In the genomic region with DNA sequence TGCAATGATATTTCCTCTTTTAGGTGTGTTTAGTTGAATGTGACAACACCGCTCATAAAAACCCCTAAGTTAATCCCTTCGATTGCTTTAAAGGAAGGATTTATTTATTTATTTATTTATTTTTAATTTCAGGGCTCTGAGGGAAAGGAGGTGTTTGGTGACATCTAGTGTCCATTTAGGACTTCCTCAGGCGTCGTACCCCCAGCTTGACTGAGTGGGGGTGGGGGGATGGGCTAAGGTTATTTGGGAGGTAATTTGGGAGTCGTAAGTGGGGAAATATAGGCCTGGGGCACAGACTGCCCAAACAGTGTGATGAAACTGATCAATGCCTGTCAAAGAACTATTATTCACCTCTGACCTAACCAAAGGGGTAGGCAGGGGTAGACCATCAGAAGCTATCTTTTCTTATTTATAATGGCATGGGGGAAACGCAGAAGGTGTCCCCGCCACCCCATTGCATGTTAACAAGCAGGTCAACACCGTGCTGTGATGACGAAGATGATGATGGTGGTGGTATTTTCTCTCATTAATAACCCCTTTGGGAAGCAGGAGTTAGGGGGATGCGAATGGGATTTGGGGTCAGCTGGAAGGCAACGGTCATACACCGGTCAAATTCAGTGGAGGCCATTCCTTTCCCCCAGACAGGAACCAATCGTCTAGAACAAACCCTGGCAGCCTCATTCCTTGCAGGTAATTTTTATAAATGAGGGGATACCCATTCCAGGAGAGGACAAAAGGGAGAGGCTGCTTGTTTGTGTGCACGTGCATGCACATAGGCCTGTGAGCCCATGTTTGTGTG, we compare ENCODE assay signal across 10 mouse cellular contexts. TPM values are rescaled to one million over a fixed set of nuclear protein-coding genes. Genes with fewer than 3 reads are reported as not detected.
DNase-seq lines count a peak whose midpoint lies in the region; ATAC-seq and TF ChIP-seq lines count a peak whose summit lies in the region.
"Had no signal": no experiment of that assay in that cellular context is flagged by ENCODE, and none has a peak within 500 bp of the region (broad histone marks: within the 10 kb centered on the region; RNA-seq: fewer than 3 reads in every experiment).

No protein-coding gene starts in this region.

- TF ChIP-seq POLR2A in lung, adult 2 months (IDR thresholded peaks at IDR 0.05; ENCODE audit: borderline replicate concordance, extremely low read depth, low read depth, low read length), result no peak
- TF ChIP-seq POLR2A in brain, embryonic 14.5 days (IDR thresholded peaks at IDR 0.05; ENCODE audit: borderline replicate concordance, extremely low read depth, insufficient read depth, insufficient read length, poor library complexity, severe bottlenecking), result no peak

- no peak overlapping the region for H3K9ac ChIP-seq in lung, embryonic 14.5 days
- H3K9ac ChIP-seq in neural tube, embryonic 12.5 days, result no peak overlapping the region

- H3K27ac ChIP-seq in gastrocnemius, adult 2 months, result no peak overlapping the region
- no peak overlapping the region for H3K27ac ChIP-seq in lung, embryonic 14.5 days (ENCODE audit: low read depth)
- peak overlapping the region; percentile 55 for H3K27ac ChIP-seq in neural tube, embryonic 12.5 days
- no peak overlapping the region for H3K27ac ChIP-seq in limb, embryonic 10.5 days

- H3K36me3 ChIP-seq in lung, embryonic 14.5 days (ENCODE audit: insufficient read depth), result no peaks in the 10 kb centered on the region
- no peaks in the 10 kb centered on the region for H3K36me3 ChIP-seq in neural tube, embryonic 12.5 days
- no peaks in the 10 kb centered on the region for H3K36me3 ChIP-seq in limb, embryonic 10.5 days

- no peaks in the 10 kb centered on the region for H3K9me3 ChIP-seq in lung, embryonic 14.5 days (ENCODE audit: low read depth, low read length)
- no peaks in the 10 kb centered on the region for H3K9me3 ChIP-seq in neural tube, embryonic 12.5 days
- H3K9me3 ChIP-seq in limb, embryonic 10.5 days (replicated peaks), result no peaks in the 10 kb centered on the region

- 61% methylated on average over 14 of the region's 14 CpGs for WGBS in lung, embryonic 14.5 days
- 79% methylated on average over 14 of the region's 14 CpGs for WGBS in lung, adult 2 months
- WGBS in neural tube, embryonic 12.5 days, result 36% methylated on average over 14 of the region's 14 CpGs
- WGBS in limb, embryonic 10.5 days, result 58% methylated on average over 14 of the region's 14 CpGs

- H3K4me1 ChIP-seq in lung, embryonic 14.5 days (ENCODE audit: insufficient read depth), result peaks cover 3% of the 10 kb centered on the region; the same call in 1 of the 2 replicates
- no peaks in the 10 kb centered on the region; the same call in 1 of the 2 replicates for H3K4me1 ChIP-seq in lung, adult 2 months (ENCODE audit: control insufficient read depth, insufficient read depth, low read length)
- H3K4me1 ChIP-seq in neural tube, embryonic 12.5 days, result peaks cover 70% of the 10 kb centered on the region
- H3K4me1 ChIP-seq in limb, embryonic 10.5 days, result peaks cover 44% of the 10 kb centered on the region

- DNase-seq in gastrocnemius, adult 2 months, result no peak
- no peak for DNase-seq in gastrocnemius, adult 8-10 months (ENCODE audit: low spot score in 2 of 2)
- DNase-seq in lung, embryonic 14.5 days, result no peak
- DNase-seq in lung, adult 2 months, result no peak
- DNase-seq in brain, embryonic 14.5 days (ENCODE audit: low read depth), result peak; percentile 50
- DNase-seq in limb, embryonic 10.5 days (ENCODE audit: low spot score), result no peak
- DNase-seq: adrenal gland, postnatal 25 days; thymus, postnatal 4 days had no signal

- peak; percentile 15; the same call in 1 of the 2 replicates for TF ChIP-seq CTCF in gastrocnemius, adult 2 months (IDR thresholded peaks at IDR 0.05)
- TF ChIP-seq CTCF in lung, embryonic 14.5 days (IDR thresholded peaks at IDR 0.05; ENCODE audit: low read depth), result peak; percentile 42
- TF ChIP-seq CTCF in lung, adult 2 months (IDR thresholded peaks at IDR 0.05; ENCODE audit: insufficient read depth, low read length), result no peak
- TF ChIP-seq CTCF in brain, embryonic 14.5 days (IDR thresholded peaks at IDR 0.05; ENCODE audit: borderline replicate concordance, extremely low read depth, insufficient read depth, insufficient read length), result peak; percentile 44; the same call in 1 of the 2 replicates

- no peak overlapping the region for H3K4me2 ChIP-seq in lung, embryonic 14.5 days
- 0 out of 2 replicates have a peak overlapping the region, but pooled peaks have one; percentile 12 for H3K4me2 ChIP-seq in neural tube, embryonic 12.5 days (replicated peaks)

- peaks cover 10% of the 10 kb centered on the region; the same call in 1 of the 2 replicates for H3K27me3 ChIP-seq in lung, embryonic 14.5 days (ENCODE audit: insufficient read depth, low read length)
- H3K27me3 ChIP-seq in neural tube, embryonic 12.5 days (replicated peaks), result no peaks in the 10 kb centered on the region
- H3K27me3 ChIP-seq in limb, embryonic 10.5 days (ENCODE audit: low read depth, poor library complexity, severe bottlenecking), result peaks cover 69% of the 10 kb centered on the region

- no peak overlapping the region for H3K4me3 ChIP-seq in gastrocnemius, adult 2 months
- no peak overlapping the region for H3K4me3 ChIP-seq in lung, embryonic 14.5 days (ENCODE audit: low read depth, low read length)
- no peak overlapping the region for H3K4me3 ChIP-seq in lung, adult 2 months (replicated peaks; ENCODE audit: extremely low read depth, low read depth, low read length)
- H3K4me3 ChIP-seq in neural tube, embryonic 12.5 days, result no peak overlapping the region
- no peak overlapping the region for H3K4me3 ChIP-seq in limb, embryonic 10.5 days

- intact Hi-C loops in gastrocnemius, adult 2 months (cut with DNase I), result no loop called here

- no peak for ATAC-seq in lung, embryonic 14.5 days (ENCODE audit: insufficient read depth)
- ATAC-seq in neural tube, embryonic 12.5 days (ENCODE audit: low FRiP score, low read depth), result no peak
- no peak for ATAC-seq in erythroblast, adult 5-6 weeks (replicated peaks; ENCODE audit: low FRiP score, poor library complexity, severe bottlenecking)

RNA-seq across cellular contexts. Expression of a gene that starts 39.5 kb away (rescaled TPM):
- 10 to 100 TPM; 11.1 to 13.6 TPM for total RNA-seq in gastrocnemius, adult 2 months (2021)
- total RNA-seq in gastrocnemius, adult 8-10 months (2022), result 10 to 100 TPM in 3 of 4 experiments, 1 to 10 TPM in 1; 7.7 to 12.0 (median 11.0) TPM
- polyA plus RNA-seq in lung, embryonic 14.5 days (2014; fragmentation: Nextera tagmentation; extraction: Ambion mirVana), result 10.3 and 15.7 TPM in 2 replicates
- polyA plus RNA-seq in lung, adult 2 months (2012; rRNA removed), result 23.5 and 26.8 TPM in 2 replicates
- polyA plus RNA-seq in brain, embryonic 14.5 days (2012; rRNA removed), result 54.8 and 60.8 TPM in 2 replicates
- 57.0 and 58.4 TPM in 2 replicates for polyA plus RNA-seq in neural tube, embryonic 12.5 days (2016; fragmentation: Nextera tagmentation; extraction: Ambion mirVana)
- 21.4 and 22.0 TPM in 2 replicates for polyA plus RNA-seq in limb, embryonic 10.5 days (2016; fragmentation: Nextera tagmentation; extraction: Ambion mirVana)
- total RNA-seq in erythroblast, adult 5-6 weeks (2015; ENCODE audit: low replicate concordance), result 1.3 and 12.3 TPM in 2 replicates
- 10.2 and 16.3 TPM in 2 replicates for total RNA-seq in erythroblast, adult 5-6 weeks (2017; ENCODE audit: low replicate concordance)

RNA-seq across cellular contexts. Expression of a gene that starts 51.1 kb away (rescaled TPM):
- 10 to 100 TPM; 35.0 to 42.0 TPM for total RNA-seq in gastrocnemius, adult 2 months (2021)
- 10 to 100 TPM; 33.3 to 37.5 (median 35.5) TPM for total RNA-seq in gastrocnemius, adult 8-10 months (2022)
- 103 and 112 TPM in 2 replicates for polyA plus RNA-seq in lung, embryonic 14.5 days (2014; fragmentation: Nextera tagmentation; extraction: Ambion mirVana)
- 15.3 and 19.0 TPM in 2 replicates for polyA plus RNA-seq in lung, adult 2 months (2012; rRNA removed)
- 79.2 and 79.7 TPM in 2 replicates for polyA plus RNA-seq in brain, embryonic 14.5 days (2012; rRNA removed)
- 125 and 143 TPM in 2 replicates for polyA plus RNA-seq in neural tube, embryonic 12.5 days (2016; fragmentation: Nextera tagmentation; extraction: Ambion mirVana)
- 179 and 200 TPM in 2 replicates for polyA plus RNA-seq in limb, embryonic 10.5 days (2016; fragmentation: Nextera tagmentation; extraction: Ambion mirVana)
- 13.6 and 14.4 TPM in 2 replicates for total RNA-seq in erythroblast, adult 5-6 weeks (2015; ENCODE audit: low replicate concordance)
- total RNA-seq in erythroblast, adult 5-6 weeks (2017; ENCODE audit: low replicate concordance), result 22.0 and 32.9 TPM in 2 replicates
